Mouse (Mus musculus): ENCODE measurements around the gene Stip1.
"Not testable (repeated sequence)": the region's sequence is repeated elsewhere in the genome, so short reads cannot be mapped to it uniquely, and the experiment has no call there.

Gene Stip1

DNA sequence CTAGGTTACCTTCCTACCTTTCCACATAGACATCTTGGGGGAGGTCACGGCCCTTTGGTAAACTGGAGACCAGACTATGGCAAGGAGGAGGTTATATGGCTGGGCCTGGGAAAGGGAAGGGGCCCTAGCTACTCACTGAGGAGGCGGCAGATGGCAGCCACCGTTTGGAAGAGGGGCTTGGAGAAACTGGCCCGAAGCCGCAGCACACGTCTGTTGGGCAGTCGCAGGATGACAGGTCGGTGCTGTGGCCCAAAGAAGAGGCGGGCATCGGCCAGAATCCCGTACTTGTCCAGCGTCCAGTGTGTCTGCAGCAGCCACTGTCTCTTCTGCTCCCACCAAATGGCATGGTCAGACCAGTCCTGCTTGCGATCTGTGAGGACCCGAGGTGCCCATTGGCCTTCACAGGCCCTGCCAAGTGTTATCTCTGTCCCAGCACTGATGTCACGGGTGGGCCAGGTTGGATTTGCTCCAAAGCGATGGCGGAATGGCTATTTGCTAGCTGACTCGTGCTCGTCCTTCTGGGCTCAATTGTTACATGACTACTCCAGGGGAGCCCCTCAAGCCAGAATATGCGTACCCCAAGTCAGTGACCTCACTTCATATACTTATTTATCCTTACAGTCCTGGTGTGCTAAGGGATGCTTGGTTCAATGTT is 25.2 kb downstream of the Stip1 start:
- DNase-seq (ENCODE audit: low read depth, low spot score), result no peak

DNA sequence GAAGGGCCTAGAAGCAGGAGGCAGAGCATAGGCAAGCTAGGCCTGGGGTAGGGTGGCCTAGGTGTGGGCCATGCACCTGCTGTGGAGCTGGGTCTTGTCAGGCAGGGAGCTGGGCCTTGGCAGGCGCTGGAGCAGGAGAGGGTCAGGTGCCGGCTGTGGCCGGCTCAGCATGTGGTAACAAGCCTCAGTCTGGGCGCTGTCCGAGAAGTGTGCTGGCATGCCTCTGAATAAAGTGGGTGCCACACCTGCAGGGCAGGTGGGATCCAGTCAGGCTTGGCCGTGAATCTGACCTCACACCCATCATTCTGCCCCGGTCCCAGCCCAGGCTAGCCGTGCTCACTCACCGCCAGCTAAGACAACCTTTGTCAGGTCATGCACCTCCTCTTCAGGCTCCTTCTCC is 25.8 kb downstream of the Stip1 start:
- no peak for DNase-seq (ENCODE audit: low read depth, low spot score)

DNA sequence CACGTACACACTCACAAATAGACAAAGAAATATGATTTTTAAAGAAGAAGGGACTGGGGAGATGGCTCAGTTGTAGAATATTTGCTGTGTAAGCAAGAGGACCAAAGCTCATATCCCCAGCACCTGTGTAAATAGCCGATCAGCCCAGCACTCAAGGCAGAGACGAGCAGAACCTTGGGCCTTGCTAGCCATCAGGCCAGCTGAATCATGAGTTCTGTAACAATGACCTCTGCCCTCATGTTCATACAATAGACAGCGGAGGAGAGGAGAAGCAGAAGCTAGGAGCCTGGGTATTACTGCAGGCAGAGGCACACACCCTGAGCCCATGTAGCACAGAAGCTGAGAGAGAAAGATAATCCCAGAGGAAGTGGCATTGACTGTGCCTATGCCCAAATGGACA is 27.3 kb downstream of the Stip1 start:
- no peak for DNase-seq (ENCODE audit: low read depth, low spot score)

DNA sequence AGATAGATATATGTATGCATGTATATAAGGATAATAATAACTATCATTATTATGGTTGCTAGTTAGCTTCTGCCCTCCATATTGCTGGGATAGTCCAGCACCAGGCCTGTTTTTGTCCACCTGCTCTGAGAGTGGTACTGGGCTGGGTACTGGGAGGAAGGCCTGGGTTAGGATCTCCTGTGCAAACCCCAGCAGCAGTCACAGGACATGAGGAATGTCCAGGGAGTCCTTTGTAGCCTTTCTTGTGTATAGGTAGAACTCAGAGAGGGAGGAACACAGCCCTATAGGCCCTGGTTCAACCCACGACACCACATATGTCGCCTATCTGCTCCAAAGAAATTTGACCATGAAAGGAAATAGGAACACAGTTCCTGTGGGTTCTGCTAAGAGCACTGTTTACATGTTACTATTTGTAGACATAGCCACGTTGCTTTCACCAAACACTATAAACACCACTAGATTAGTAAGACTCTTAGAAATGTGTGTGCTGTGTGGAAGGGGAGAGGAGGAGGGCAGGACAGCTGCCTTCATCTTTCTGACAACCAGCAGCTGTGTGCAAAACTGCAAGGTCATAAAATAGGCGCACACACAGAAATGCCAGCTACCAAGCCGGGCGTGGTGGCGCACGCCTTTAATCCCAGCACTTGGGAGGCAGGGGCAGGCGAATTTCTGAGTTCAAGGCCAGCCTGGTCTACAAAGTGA is 32.7 kb downstream of the Stip1 start:
- DNase-seq (ENCODE audit: low read depth, low spot score), result no peak

DNA sequence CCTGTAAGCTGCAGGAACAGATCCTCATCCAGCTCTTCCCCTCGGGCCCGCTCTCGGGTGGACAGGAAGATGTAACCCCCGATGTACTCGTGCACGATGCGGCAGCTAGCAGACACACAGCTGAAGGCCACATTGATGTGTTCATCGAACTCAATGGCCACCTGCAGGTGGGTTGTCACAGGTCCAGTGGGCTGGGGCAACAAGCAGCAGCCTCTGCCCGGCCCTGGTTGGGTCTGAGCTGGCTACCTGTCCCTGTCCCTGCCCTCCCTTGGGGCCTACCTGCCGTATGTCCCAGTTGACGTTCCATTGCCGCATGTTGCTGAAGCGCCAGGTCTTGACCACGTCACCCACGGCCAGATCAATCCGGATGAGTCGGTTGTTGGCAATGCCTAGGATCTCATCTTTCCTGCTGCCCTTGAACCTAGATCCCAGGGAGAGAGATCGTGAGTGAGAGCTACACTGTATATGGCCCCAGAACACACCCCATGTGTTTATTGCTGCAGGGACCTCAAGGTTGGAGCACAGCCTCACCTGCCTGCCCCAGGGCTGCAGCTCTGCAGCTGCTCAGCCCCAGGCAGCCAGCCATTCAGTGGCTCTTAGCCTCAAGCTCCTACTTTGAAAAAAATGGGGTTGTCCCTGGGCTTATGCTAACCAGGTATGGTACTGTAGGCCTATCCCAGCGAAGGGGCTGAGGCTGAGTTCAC is 40.3 kb downstream of the Stip1 start:
- no peak for DNase-seq (ENCODE audit: low read depth, low spot score)

DNA sequence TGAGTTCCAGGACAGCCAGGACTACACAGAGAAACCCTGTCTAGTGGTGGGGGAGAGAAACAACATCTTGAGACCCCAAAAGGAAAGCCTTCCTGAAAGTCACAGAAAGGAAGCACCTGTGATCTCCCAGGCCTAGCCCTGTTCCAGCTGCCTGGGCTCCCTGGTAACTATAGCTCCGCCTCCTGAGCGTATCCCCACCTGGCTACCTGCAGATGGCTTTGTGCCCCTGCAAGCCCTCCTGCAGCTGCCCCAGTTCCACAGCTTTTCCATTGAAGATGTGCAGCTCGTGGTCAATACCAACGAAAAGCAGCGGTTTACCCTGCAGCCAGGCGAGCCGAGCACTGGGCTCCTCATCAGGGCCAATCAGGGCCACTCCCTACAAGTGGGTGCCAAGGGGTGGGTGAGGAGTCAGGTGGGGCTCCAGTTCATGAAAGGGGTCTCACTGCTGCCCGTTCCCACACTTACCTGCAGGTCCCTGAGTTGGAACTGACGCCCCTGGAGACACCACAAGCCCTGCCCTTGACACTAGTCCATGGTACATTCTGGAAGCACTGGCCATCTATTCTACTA is 42.0 kb downstream of the Stip1 start:
- no peak for DNase-seq (ENCODE audit: low read depth, low spot score)

DNA sequence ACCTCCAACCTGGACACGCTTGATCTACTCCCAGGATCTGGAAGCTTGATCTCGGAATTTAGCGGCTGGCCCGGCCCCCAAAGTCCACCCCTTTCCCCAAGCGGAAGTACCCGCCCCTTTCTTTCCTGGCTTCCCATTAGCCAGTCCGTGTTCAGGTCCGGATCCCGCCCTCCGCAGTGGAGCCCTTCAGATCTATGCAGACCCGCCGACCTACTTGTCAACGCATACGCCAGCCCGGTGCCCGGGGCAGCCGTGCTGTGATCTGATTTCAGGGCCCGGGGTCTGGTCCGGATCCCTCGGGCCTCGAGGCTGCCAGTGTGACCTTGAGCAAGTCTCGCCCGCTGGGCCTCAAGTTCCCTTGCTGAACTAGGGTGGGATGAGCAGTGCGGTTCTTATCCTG is 43.8 kb downstream of the Stip1 start, which contains the start of the genes Nudt22 and Trpt1:
TSS of gene Nudt22 (minus strand) at position 112 of the 400 bp plus-strand sequence.
TSS of gene Trpt1 (plus strand) at position 126 of the 400 bp plus-strand sequence.
- peak; percentile 74 for DNase-seq (ENCODE audit: low read depth, low spot score)

DNA sequence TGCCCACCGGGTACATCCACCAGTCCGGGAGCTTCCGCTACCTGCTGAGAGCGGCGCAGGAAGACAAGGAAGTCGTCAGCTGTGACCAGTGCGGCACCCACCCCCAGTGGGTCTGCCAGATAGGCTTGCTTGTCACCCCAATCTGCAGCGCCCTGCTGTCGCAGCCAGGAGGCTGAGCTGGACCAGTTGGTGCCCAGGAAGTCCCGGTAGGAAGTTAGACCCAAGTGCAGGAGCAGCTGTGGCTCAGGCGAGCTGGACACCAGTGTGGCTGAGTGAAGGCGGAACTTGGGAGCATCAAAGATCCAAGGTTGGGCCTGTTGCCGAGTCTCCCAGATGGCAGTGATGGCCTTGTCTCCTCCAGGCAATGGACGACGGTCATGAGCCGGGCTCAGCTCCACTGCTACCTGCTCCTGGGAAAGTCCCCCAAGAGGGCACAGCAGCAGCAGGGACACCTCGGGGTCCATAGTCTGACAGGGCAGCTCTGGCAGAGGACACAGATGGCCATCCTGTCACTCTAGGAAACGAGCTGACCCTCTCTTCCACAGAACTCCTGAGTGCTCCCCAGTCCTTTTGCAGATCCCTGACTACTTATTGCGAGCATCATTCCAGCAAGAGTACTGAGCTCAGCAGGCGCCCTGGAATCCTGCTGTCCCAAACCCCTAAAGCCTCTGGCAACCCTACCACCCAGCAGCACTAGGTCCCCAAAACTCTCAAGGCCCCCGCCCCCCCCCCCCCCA is 44.3 kb downstream of the Stip1 start:
- no peak for DNase-seq (ENCODE audit: low read depth, low spot score)

DNA sequence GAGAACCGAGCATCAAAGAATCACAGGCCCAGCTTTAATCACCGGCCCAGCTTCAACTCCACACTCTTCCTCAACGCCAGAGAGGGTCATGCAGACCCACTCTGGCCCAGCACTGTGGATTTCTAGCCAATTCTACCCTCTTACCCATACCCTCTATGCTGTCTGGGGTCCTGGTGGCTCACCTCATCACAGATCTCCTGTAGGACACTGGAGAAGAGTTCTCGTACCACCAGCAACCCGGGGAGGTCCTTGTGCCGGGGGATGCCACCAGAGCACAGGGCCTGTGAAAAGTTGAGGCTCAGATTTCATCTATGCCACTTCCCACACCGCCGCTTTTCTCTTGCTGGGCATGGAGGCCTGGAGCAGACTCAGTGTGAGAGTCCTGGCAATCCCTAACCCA is 45.3 kb downstream of the Stip1 start:
- no peak for DNase-seq (ENCODE audit: low read depth, low spot score)

DNA sequence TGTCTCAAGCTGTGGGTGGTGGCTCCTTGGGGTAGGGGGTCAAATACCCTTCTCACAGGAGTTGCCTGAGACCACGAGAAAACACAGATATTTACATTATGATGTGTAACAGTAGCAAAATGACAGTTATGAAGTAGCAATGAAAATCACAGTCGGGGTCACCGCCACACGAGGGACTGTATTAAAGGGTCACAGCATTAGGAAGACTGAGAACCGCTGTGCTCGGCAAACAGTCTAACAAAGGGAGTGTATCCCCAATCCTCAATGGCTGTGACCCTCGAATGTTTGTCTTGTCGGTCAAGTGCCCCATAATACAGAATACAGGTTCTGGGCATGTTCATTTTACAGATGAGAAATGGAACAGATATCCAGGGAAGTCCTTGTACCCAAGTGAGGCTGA is 45.8 kb downstream of the Stip1 start:
- no peak for DNase-seq (ENCODE audit: low read depth, low spot score)

DNA sequence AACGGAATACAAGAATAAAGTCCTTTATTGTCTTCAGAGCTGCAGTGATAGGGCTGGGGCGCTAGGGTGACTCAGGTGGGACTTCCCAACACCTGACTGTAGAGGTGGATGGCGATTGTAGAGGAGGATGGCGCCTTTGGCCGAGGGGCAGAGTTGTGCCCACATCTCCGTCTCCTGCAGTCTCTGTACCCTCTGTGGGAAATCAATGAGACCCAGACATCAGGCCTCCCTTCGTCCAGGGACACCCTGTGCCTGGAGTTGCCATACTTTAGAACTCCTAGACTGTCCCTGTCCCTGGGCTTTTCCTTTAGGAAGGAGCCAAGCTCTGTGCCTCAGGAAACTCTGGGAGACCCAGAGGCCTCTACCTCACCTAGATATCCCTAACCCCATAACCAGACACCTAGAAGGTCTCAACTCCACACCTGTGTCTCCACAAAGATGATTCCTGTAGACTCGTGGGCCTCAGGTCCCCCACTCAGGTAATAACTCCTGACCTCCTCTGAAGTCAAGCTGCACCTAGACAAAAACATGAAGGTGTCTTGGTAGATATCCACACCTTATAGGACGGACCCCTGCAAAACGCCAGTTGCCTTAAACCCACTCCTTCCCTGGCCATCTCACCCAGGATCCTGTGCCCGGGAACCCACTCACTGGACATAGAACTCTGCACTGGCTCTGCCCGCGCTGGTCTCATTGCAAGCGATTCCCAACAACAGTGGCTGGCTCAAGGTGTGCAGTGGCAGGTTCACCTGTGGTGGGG is 46.6 kb downstream of the Stip1 start:
- DNase-seq (ENCODE audit: low read depth, low spot score), result no peak

DNA sequence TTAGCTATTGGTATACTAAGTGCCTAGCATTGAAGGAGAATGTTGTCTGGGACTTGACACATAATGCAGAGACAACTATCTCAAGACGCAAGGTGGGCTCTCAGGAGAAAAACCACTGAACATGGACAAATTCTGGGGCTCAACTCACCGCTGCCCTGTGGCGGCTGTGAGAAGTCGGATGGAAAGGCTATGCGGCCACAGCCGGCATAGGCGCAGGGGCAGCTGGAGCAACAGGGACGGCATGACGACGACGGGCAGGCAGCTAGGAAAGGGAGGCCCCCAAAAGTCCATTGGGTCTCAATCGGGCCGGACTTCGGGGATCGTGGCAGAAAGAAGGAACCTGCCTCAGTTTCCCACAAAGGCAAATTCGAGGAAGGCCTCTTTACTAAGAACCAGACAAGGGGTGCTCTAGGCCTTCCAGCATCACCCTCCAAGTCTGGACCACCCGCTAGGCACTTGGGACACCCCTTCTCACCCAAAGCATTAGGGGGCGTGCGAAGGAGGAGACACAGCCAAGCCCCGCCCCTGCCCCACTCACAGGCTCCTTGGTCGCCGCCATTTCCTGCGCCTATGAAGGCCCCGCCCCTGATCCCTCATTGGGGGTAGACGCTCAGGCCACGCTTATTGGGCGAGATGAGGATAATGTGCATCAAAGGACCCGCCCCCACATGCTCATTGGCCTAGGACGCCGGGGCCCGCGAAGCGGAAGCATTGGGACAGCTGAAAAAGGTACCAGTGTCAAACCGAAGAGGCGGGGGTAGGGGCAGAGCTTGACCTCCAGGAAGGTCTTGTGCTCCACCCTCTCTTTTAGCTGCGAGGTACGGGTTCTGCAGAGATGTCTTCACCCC is 47.5 kb downstream of the Stip1 start, which contains the start of gene Dnajc4:
TSS of gene Dnajc4 (minus strand) at position 562 of the 848 bp plus-strand sequence.
- DNase-seq (ENCODE audit: low read depth, low spot score), result peak; percentile 83

DNA sequence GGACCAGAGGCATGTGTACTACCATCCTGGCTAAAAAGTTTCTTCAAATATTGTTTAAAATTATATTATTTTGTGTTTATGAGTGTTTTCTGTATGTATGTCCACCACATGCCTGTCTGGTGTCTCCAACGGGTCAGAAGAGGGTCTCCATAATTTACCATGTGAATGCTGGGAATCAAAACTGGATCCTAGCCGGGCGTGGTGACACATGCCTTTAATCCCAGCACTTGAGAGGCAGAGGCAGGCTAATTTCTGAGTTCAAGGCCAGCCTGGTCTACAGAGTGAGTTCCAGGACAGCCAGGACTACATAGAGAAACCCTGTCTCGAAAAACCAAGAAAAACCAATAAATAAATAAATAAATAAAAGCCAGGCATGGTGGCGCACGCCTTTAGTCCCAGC is 48.6 kb downstream of the Stip1 start:
- not testable (repeated sequence) for DNase-seq (ENCODE audit: low read depth, low spot score)

DNA sequence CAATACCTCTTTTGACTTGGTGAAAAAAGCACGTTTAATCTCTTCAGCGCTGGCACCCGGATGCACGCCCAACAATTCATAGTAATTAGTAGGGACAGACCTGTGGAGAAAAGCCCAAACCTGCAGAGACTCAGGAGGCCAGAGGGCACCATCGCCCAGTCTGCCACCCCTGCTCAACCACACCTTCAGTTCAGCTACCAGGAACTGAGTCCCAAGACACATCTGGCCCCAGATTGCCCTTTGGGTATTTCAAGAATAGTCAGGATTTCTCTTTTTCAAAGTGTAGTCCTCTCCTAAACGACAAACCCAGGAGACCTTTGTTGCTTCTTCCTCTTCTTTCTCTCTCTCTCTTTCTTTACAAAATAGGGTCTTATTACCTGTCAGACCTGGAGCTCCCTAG is 49.1 kb downstream of the Stip1 start:
- DNase-seq (ENCODE audit: low read depth, low spot score), result no peak

DNA sequence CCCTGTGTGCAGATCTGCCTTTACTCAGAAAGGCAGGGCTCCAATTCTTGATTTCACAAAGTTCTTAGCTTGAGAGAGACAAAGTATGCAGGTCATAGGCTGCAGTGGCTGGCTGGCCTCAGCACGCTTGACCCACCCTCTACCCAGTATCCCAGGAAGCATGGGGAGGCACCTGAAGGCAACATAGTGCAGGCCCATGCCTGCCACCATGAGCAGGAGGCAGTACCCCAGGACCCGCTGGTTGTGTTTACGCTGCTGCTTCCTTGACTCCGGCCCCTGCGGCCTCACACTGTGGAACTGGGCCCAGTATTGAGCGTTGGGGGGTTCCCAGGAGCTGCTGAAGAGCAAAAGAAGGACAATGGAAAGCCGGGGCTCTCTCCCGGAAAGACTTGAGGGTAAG is 50.5 kb downstream of the Stip1 start:
- DNase-seq (ENCODE audit: low read depth, low spot score), result no peak

DNA sequence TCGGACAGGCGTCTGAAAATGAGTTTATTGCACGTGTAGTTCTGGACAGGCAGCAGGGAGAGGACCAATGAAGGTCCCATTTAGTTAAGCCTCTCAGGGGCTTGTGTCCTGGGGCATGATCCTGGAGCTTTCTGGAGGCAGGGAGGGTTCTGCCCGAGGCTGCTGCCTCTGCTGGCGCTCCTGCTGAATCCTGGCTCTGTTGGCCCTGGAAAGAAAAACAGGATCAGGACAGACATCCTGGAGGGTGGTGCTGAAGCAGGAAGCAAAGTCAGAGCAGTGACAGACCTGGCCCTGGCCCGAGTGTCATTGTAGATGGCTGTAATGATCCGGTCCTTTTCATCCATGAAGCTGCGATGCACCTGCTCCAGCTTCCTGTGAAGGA is 51.9 kb downstream of the Stip1 start:
- no peak for DNase-seq (ENCODE audit: low read depth, low spot score)

DNA sequence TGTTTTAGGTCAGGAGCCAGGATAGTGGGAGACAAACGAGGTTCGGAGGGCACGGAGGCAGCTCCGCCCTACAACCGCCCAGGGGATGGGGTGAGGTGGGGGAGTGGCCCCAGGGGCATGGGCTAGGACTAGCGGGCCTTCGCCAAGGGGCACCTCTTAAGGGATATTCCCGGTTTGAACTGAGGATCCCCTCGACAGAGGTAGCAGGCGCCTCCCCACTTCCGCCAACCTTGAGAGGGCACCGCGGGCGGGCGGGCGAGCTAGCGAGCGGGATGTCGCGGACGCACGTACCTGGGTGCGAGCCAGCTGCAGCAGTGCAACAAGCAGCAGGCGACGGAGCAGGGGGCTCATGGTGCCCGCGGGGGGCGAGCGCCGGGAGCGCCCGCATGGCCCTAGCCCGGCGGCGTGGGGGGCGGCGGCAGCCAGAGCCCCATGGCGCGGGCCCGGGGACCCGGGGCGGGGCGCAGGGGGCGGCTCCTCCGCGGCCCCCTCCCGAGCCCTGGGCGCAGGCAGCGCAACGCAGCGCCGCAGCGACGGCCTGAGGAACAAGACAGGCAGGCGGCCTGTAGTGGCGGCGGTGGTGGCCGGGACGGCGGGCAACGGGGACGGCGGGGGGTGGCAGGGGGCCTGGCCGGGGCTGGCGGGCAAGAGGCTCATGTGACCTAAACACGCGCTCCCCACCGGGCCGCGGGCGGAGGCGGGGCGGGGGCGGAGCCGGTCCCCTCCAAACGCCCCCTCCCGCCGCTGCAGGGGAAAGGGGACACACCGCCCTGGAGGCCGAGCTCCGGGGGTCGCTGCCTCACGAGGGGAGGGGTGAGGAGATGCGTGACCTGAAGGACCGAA is 52.5 kb downstream of the Stip1 start, which contains the start of gene Vegfb:
TSS of gene Vegfb (minus strand) at position 591 of the 843 bp plus-strand sequence.
- DNase-seq (ENCODE audit: low read depth, low spot score), result no peak

DNA sequence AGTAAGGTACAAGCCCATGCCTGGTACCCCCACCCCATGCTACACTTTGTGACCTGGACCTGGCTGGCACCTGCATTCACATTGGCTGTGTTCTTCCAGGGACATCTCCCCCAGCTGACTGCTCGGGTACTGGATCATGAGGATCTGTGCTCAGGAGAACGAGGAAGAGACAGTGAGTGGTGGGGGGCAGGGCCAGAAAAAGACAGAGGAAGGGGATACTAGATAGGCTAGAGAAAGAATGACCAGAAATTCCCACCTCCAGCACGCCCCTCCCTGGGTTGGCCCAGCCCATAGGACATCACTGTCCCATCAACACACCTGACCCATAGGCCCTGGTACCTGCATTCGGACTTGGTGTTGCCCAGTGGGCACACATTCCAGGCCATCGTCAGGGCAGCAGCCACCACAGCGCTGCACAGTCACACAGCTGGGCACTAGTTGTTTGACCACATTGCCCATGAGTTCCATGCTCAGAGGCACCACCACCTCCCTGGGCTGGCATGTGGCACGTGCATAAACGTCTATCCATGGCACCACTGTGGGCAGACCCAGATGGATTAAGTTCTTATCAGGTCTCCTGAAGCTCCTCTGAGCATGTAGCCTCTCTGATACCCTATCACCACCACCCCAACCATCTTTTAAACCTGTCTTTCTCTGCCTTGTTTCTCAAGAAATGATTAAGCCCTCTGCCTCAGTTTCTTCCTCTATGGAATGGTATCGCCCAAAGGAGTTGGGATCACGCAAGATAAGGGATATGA is 53.6 kb downstream of the Stip1 start:
- DNase-seq (ENCODE audit: low read depth, low spot score), result no peak

Measured in retina, adult 2 months (tissue).